Mouse (Mus musculus) intestine, embryonic 15.5 days (tissue): ENCODE measurements around the gene Tmem102. TPM values are rescaled to one million over a fixed set of nuclear protein-coding genes. Genes with fewer than 3 reads are reported as not detected.

Source experiments
- ATAC-seq: fragments of 200-750 bp; cut with Nextera tagmentation; 2 replicates; pipeline ENCODE4 v1.8.0; 2017; ENCODE audit warnings: moderate TSS enrichment, moderate library complexity
- H3K27ac ChIP-seq: fragments of 300-500 bp; sonication (generic); 2 replicates; pipeline ENCODE4 v1.5.1; 2015; ENCODE audit warnings: mild to moderate bottlenecking, inconsistent platforms
- H3K27me3 ChIP-seq: fragments of 300-500 bp; sonication (generic); replicated peaks from 2 replicates; pipeline ENCODE4 v1.6.1; 2015; ENCODE audit warnings: inconsistent platforms
- H3K36me3 ChIP-seq: fragments of 300-500 bp; sonication (generic); 2 replicates; pipeline ENCODE4 v1.6.1; 2015; ENCODE audit warnings: inconsistent platforms
- H3K4me1 ChIP-seq: fragments of 300-500 bp; sonication (generic); replicated peaks from 2 replicates; pipeline ENCODE4 v1.6.1; 2015; ENCODE audit warnings: inconsistent platforms
- H3K4me2 ChIP-seq: fragments of 300-500 bp; sonication (generic); replicated peaks from 2 replicates; pipeline ENCODE4 v1.6.1; 2015; ENCODE audit warnings: mild to moderate bottlenecking, inconsistent platforms
- H3K4me3 ChIP-seq: fragments of 300-500 bp; sonication (generic); replicated peaks from 2 replicates; pipeline ENCODE4 v1.5.1; 2015; ENCODE audit warnings: inconsistent platforms
- H3K9ac ChIP-seq: fragments of 300-500 bp; sonication (generic); 2 replicates; pipeline ENCODE4 v1.6.1; 2015; ENCODE audit warnings: inconsistent platforms
- H3K9me3 ChIP-seq: fragments of 300-500 bp; sonication (generic); 2 replicates; pipeline ENCODE4 v1.6.1; 2016; ENCODE audit warnings: inconsistent platforms
- WGBS: fragments of 180-500 bp; shearing (Covaris S2); methylation state at CpG from one replicate; pipeline ENCODE4 v1.1.7; 2015; 5-methylcytosine and 5-hydroxymethylcytosine counted together
- polyA plus RNA-seq: library from polyadenylated mRNA; unstranded; fragments of >200 nt; fragmentation: Nextera tagmentation; extraction: Ambion mirVana; gene quantifications from 2 replicates; pipeline ENCODE4 v1.2.1, GENCODE M21; 2015

The Tmem102 gene
- polyA plus RNA-seq, 1 experiment from 2014 or later: 31.4 TPM

DNA sequence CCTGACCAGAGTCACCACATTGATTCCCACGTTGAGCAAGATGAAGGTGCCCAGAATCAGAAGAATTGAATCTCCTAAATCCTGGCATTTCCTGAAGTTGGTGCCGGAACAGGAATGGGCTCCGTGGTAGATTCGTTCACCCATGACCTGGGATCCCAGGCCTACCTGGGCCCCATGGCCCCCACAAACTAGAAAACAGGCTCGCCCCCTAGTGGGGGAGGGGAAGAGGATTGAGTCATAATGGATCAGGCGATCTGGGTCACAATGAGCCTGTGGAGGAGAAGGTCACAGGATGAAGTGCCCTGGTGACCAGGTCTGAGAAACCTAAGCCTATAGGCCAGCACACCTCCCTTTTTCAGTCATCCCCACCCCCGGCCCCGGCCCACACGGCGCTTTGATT is 9.7 kb upstream of the Tmem102 start, which contains the start of gene Gm39566:
Gm39566 (minus strand) TSS at position 144 of the 400 bp plus-strand sequence.
- Histone ChIP-seq H3K36me3 (no peaks in the 10 kb centered on the region), H3K27ac (no peak within 1 kb of the TSS), H3K4me1 (no peaks in the 10 kb centered on the region), H3K9ac (no peak within 1 kb of the TSS), H3K4me3 (no peak within 1 kb of the TSS), H3K4me2 (no peak within 1 kb of the TSS), H3K9me3 (no peaks in the 10 kb centered on the region), H3K27me3 (no peaks in the 10 kb centered on the region)
- 66% methylated on average over 10 of the region's 10 CpGs for WGBS
- no peak for ATAC-seq

DNA sequence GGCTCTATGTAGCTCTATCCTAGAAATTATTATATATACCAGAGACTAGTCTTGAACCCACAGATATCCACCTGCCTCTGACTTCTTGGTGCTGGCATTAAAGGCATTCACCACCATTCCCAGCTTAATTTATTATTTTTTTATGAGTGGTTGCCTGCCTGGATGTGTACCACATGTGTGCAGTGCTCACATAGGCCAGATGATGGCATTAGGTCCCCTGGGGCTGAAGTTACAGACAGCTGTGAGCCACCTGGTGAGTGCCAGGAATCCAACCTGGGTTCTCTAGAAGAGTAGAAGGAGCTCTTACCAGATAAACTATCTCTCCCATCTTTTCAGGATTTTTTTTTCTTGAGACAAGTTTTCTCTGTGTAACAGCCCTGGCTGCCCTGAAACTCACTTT is 4.9 kb upstream of the Tmem102 start:
- Histone ChIP-seq H3K27ac (no peak overlapping the region), H3K9ac (no peak overlapping the region), H3K9me3 (no peaks in the 10 kb centered on the region), H3K4me3 (no peak overlapping the region), H3K4me1 (no peaks in the 10 kb centered on the region), H3K4me2 (no peak overlapping the region), H3K36me3 (no peaks in the 10 kb centered on the region), H3K27me3 (no peaks in the 10 kb centered on the region; the same call in 1 of the 2 replicates)
- ATAC-seq: no peak

DNA sequence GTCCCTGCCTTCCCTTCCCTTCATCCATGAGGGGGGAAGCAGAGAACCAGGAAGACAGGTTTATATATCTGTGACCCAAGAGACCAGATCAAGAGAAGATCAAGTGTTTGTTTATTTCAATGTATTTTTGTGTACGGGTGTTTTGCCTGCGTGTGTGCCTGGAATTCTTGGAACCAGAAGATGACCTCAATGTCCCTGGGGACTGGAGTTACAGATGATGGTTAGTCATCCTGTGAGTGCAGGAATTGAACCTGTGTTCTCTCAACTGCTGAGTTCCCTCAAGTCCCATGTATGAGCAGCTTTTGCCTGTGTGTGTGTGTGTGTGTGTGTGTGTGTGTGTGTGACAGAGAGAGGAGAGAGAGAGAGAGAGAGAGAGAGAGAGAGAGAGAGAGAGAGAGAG is 2.2 kb upstream of the Tmem102 start:
- Histone ChIP-seq H3K9ac (no peak overlapping the region), H3K4me2 (no peak overlapping the region), H3K27me3 (peaks cover 7% of the 10 kb centered on the region; the same call in 1 of the 2 replicates), H3K36me3 (no peaks in the 10 kb centered on the region), H3K4me3 (no peak overlapping the region), H3K27ac (no peak overlapping the region), H3K4me1 (peaks cover 24% of the 10 kb centered on the region), H3K9me3 (no peaks in the 10 kb centered on the region)
- no peak for ATAC-seq
- WGBS: 61% methylated on average over 2 of the region's 2 CpGs

DNA sequence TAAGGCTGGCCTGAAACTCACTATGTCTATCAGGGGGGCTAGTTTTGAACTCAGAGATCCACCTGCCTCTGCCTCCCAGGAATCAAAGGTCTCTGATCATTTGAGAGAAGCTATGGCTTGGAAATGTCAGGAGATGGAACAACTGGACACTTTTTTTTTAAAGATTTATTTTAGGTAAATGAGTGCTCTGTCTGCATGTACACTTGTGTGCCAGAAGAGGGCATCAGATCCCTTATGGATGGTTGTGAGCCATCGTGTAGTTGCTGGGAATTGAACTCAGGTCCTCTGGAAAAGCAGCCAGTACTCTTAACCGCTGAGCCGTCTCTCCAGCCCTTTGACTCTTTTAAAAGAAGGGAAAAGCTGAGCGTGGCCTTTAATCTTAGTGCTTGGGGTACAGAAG is 954 bp upstream of the Tmem102 start:
- Histone ChIP-seq H3K4me2 (no peak overlapping the region), H3K4me3 (no peak overlapping the region), H3K27me3 (peaks cover 7% of the 10 kb centered on the region; the same call in 1 of the 2 replicates), H3K4me1 (peaks cover 36% of the 10 kb centered on the region), H3K36me3 (no peaks in the 10 kb centered on the region), H3K27ac (no peak overlapping the region), H3K9me3 (no peaks in the 10 kb centered on the region), H3K9ac (no peak overlapping the region)
- 79% methylated on average over 4 of the region's 4 CpGs for WGBS
- ATAC-seq: no peak

DNA sequence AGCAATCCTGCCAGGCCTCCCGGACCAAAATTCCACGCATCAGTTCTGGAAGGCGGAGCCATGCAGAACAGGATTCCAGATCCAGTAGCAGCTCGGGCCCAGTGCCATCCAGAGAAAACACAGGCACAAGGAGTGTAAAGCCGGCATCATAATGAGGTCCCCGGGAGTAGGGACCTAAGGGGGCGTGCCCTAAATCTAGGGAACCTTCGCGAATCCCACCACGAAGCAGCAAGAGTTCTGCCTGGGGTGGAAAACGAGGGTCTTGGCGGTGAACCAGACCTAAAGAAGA is 828 bp downstream of the Tmem102 start:
- no peak for ATAC-seq
- peak overlapping the region; percentile 64 for H3K9ac ChIP-seq
- peak overlapping the region; percentile 98 for H3K4me2 ChIP-seq
- H3K27ac ChIP-seq: peak overlapping the region; percentile 79
- no peaks in the 10 kb centered on the region for H3K36me3 ChIP-seq
- H3K4me3 ChIP-seq: peak overlapping the region; percentile 51
- peaks cover 51% of the 10 kb centered on the region for H3K4me1 ChIP-seq
- H3K27me3 ChIP-seq: peaks cover 7% of the 10 kb centered on the region; the same call in 1 of the 2 replicates
- 11% methylated on average over 12 of the region's 12 CpGs for whole genome bisulfite sequencing
- no peaks in the 10 kb centered on the region for H3K9me3 ChIP-seq

DNA sequence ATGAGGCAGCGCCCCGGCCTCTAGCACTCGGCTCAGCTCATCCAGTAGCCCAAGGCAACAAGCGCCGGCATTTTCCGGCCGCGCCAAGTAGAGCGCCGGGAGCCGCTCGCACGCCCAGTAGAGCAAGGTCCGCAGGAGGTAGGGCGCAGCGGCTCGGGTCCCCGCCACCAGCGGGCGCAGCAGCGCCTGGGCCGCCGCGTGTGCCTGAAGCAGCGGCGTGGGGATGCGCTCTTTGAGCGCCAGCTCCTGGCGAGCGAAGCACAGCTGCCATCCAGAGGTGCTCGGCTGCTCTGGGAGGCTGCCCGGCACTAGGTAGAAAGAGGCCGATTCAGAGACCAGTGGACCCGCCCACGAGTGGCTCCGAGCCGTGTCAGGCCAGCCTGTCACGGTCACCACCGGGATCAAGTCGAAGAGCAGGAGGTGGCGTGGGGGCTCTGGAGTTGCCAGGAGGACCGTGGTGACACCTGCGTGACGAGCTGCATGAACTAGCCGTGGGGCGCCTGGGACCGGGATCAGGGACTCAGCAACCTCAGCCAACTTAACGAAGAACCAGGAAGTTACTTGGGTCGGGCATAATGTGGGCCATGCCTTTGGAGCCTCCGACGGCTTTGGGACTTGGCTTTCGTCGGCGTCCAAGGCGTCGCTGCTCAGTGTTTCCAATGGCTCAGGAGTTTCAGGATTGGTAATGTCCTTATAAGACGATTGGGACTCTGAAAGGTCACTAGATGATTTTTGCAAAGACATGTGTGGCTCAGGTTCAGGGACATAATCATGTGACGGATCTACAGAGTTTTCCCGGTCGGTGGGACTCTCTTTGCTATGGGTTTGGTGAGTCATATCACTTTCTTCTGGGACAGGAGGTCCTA is 1.4 kb downstream of the Tmem102 start:
- peak; percentile 79 for ATAC-seq
- Histone ChIP-seq H3K4me1 (peaks cover 57% of the 10 kb centered on the region), H3K9me3 (no peaks in the 10 kb centered on the region)

DNA sequence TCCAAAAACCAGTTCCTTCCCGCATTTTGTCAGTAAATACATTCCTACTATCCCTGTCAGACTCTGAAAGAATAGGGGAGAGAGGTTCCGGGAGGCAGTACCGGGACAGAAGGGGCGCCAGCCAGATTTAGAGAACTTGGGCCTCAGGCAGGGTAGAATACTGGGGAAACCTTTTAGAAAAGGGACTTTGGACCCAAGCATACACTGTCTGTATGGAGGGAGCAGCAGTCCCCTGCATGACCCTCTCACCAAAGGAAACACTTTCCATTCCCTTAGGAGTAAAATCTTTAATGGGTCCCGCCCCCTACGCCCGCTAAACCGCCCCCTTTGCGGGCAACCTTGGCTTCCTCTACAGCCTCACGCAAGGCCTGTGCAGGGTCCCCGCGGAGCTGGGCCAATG is 2.1 kb downstream of the Tmem102 start:
- 6% methylated on average over 12 of the region's 12 CpGs for WGBS
- H3K27ac ChIP-seq: peak overlapping the region; percentile 79
- no peaks in the 10 kb centered on the region for H3K9me3 ChIP-seq
- H3K9ac ChIP-seq: peak overlapping the region; percentile 64
- peak overlapping the region; percentile 98 for H3K4me2 ChIP-seq
- peaks cover 7% of the 10 kb centered on the region; the same call in 1 of the 2 replicates for H3K27me3 ChIP-seq
- H3K4me1 ChIP-seq: peaks cover 58% of the 10 kb centered on the region
- ATAC-seq: peak; percentile 54
- H3K36me3 ChIP-seq: no peaks in the 10 kb centered on the region
- peak overlapping the region; percentile 51 for H3K4me3 ChIP-seq

More for the DNA sequence above, 1.4 kb downstream of the Tmem102 start:
- peak overlapping the region; percentile 79 for H3K27ac ChIP-seq
- peak overlapping the region; percentile 98 for H3K4me2 ChIP-seq
- peak overlapping the region; percentile 51 for H3K4me3 ChIP-seq
- 2% methylated on average over 60 of the region's 60 CpGs for WGBS
- peak overlapping the region; percentile 64 for H3K9ac ChIP-seq
- H3K36me3 ChIP-seq: no peaks in the 10 kb centered on the region
- peaks cover 7% of the 10 kb centered on the region; the same call in 1 of the 2 replicates for H3K27me3 ChIP-seq

DNA sequence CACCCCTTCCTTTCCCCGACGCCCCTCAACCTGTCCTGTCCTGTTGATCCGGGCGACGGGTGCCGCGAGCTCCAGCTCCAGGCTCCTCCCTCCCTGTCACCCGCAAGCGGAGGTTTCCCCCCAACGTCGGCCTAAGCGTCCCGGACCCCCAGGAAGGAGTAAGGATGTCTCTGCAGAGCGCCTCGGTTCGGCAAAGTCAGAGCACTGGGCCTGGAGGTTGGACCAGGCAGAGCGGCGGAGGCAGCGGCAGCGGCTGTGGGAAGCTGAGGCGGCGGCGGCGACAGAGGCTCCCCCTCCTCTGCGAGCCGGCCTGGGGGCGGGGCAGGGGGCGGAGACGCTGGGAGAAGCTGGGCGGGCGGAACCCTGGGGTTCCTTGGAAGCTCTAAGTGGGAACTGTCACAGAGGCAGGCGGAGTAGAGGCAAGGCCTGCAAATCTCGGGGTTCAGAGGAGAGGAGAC is 2.7 kb downstream of the Tmem102 start:
- no peaks in the 10 kb centered on the region for H3K36me3 ChIP-seq
- peaks cover 58% of the 10 kb centered on the region for H3K4me1 ChIP-seq
- H3K27ac ChIP-seq: peak overlapping the region; percentile 79
- under 1% methylated on average over 33 of the region's 33 CpGs for WGBS
- peak; percentile 57 for ATAC-seq
- peak overlapping the region; percentile 98 for H3K4me2 ChIP-seq
- peaks cover 7% of the 10 kb centered on the region; the same call in 1 of the 2 replicates for H3K27me3 ChIP-seq
- no peaks in the 10 kb centered on the region for H3K9me3 ChIP-seq
- H3K9ac ChIP-seq: peak overlapping the region; percentile 64
- H3K4me3 ChIP-seq: peak overlapping the region; percentile 51

DNA sequence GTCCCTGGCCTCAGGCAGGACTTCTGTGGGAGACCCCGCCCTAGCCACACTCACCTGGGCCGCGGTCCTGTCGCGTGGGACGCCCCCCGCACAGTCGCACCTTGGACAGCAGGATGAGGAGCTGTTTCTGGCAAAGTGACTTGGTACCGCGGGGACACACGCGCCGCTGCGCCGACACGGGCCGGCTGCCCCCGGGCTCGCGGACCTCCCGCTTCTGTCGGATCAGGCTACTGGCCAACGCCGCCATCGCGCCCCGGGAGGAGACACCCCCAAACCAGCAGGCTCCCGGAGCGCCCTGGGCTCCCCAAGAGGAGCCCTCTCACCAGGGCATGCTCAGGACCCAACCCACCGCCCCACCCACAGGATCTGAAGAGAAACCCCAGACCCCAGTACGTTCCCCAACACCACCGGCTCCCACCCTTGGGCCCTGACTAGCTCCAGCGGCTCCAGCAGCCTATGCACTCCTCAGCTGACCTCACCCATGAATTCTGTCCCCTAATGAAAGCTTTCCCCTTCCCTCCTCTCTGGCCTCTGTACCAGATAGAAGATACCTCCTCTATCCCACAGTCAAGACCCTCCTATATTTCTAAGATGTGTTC is 3.9 kb downstream of the Tmem102 start, which contains the start of gene Fgf11:
Fgf11 (minus strand) TSS at position 479 of the 599 bp plus-strand sequence.
- H3K9me3 ChIP-seq: no peaks in the 10 kb centered on the region
- WGBS: under 1% methylated on average over 33 of the region's 33 CpGs
- peaks cover 58% of the 10 kb centered on the region for H3K4me1 ChIP-seq
- H3K4me2 ChIP-seq: peak within 1 kb of the TSS; percentile 98
- peaks cover 7% of the 10 kb centered on the region; the same call in 1 of the 2 replicates for H3K27me3 ChIP-seq
- peak within 1 kb of the TSS; percentile 51 for H3K4me3 ChIP-seq
- H3K36me3 ChIP-seq: no peaks in the 10 kb centered on the region
- H3K9ac ChIP-seq: peak within 1 kb of the TSS; percentile 64
- peak within 1 kb of the TSS; percentile 64 for H3K27ac ChIP-seq
- no peak for ATAC-seq

DNA sequence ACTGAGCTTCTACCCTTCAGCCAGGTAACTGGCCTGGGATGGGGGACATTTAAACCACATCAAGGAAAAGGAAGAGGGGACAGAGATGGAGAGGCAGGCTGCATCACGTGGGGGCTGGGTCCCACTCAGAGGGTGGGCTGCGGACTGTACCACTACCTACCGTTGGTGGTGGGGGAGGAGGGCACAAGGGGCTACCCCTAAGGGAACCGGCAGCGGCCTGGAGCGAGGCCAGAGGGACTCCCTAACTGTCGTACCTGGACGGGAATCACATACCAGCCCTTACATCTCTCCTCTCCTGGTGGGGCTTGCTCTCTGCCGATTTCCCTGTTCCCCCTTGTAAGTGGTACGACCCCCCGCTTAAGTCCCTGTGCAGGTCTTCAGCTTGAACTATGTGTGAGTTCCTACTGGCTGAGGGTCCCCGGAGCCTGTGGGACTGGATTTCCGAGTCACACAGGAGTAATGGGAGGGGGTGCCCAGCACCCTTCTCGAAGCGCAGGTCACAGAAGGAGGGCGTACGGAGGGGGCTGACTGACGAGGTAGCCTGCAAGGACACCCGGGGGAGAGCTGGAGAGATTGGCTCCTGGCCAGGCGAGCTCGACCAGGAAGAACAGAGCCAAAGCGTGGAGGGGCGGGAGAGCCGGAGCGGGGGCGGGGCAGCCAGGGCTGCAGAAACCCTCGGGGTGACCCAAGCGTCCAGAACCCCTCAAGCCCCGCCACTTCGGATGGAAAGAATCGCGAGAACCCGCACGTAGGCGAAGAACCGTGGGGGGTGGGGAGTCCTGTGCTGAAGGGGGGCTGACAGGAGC is 4.8 kb downstream of the Tmem102 start:
- peaks cover 7% of the 10 kb centered on the region; the same call in 1 of the 2 replicates for H3K27me3 ChIP-seq
- 2% methylated on average over 36 of the region's 36 CpGs for WGBS

DNA sequence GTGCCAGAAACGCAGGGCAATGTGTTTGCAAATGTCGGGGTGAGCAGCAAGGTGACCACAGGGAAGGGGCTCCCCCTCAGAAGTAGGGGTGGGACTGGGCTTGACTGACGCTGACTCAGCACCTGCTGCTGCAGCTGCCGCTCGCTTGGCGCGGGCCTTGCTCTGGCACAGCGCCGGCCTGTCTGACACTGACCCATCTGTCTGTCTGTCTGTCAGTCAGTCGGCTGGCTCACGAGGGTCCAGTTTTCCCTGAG is 5.4 kb downstream of the Tmem102 start:
- no peak for ATAC-seq
- peaks cover 57% of the 10 kb centered on the region for H3K4me1 ChIP-seq
- H3K27ac ChIP-seq: peak overlapping the region; percentile 64; the same call in 1 of the 2 replicates

More for the DNA sequence above, 4.8 kb downstream of the Tmem102 start:
- H3K4me2 ChIP-seq: peak overlapping the region; percentile 98
- no peaks in the 10 kb centered on the region for H3K9me3 ChIP-seq
- H3K36me3 ChIP-seq: no peaks in the 10 kb centered on the region
- H3K4me1 ChIP-seq: peaks cover 58% of the 10 kb centered on the region
- ATAC-seq: peak; percentile 5
- peak overlapping the region; percentile 64 for H3K27ac ChIP-seq
- peak overlapping the region; percentile 51 for H3K4me3 ChIP-seq
- peak overlapping the region; percentile 54 for H3K9ac ChIP-seq

More for the DNA sequence above, 5.4 kb downstream of the Tmem102 start:
- Histone ChIP-seq H3K4me2 (peak overlapping the region; percentile 98), H3K9me3 (no peaks in the 10 kb centered on the region), H3K9ac (peak overlapping the region; percentile 54), H3K27me3 (peaks cover 6% of the 10 kb centered on the region; the same call in 1 of the 2 replicates), H3K36me3 (no peaks in the 10 kb centered on the region), H3K4me3 (peak overlapping the region; percentile 51)
- WGBS: 6% methylated on average over 11 of the region's 11 CpGs
